Mouse (Mus musculus) heart, adult 2 months (tissue): ENCODE data around the gene Nfe2l2.

Source experiments
- CTCF ChIP-seq: fragments of 200-600 bp; IDR thresholded peaks from 2 replicates; pipeline ENCODE4 v1.8.1; 2022; ENCODE audit warnings: antibody characterized with exemption, mild to moderate bottlenecking, moderate library complexity
- EP300 ChIP-seq: fragments of 200-500 bp; IDR thresholded peaks from 2 replicates; pipeline ENCODE4 v1.6.1; 2011; ENCODE audit warnings: low read depth, low read length, control low read depth; ENCODE audit not compliant: insufficient read depth

GRCm38 (mm10) chr2:75632043-75632442 is 72.4 kb downstream of the Nfe2l2 start:
- TF ChIP-seq CTCF, result no peak
- no peak for TF ChIP-seq EP300
